Mouse (Mus musculus): ENCODE data around the gene Hoxb4.

- TF ChIP-seq CTCF (IDR thresholded peaks at IDR 0.05; ENCODE audit: low read depth, low read length) = no peak
- TF ChIP-seq POLR2A (IDR thresholded peaks at IDR 0.05; ENCODE audit: borderline replicate concordance, low read depth, low read length) = no peak
These were observed 17.0 kb upstream of the Hoxb4 start for GRCm38 (mm10) chr11:96301064-96301431.

All from bone marrow macrophage, adult 2 months (primary cell).